Mouse (Mus musculus) liver, postnatal 0 days (tissue): ENCODE data around the gene Pqlc3.

Experiments used
- CTCF ChIP-seq: sonication (generic); IDR thresholded peaks from 2 replicates; pipeline ENCODE4 v1.5.1; 2016; ENCODE audit warnings: antibody characterized with exemption, low read depth
- EP300 ChIP-seq: IDR thresholded peaks from 2 replicates; pipeline ENCODE4 v1.6.1; 2016; ENCODE audit warnings: antibody characterized with exemption, low read depth, mild to moderate bottlenecking

GRCm38 (mm10) chr12:17012067-17012899 lies 12.1 kb upstream of the Pqlc3 start:
- TF ChIP-seq CTCF (no peak), EP300 (no peak)
